Mouse (Mus musculus) liver, embryonic 16.5 days (tissue): ENCODE measurements around the gene Zfp326. TPM values are rescaled to one million over a fixed set of nuclear protein-coding genes. Genes with fewer than 3 reads are reported as not detected.

ENCODE experiments used
- ATAC-seq: fragments of 200-750 bp; cut with Nextera tagmentation; 2 replicates; pipeline ENCODE4 v1.8.0; 2017; ENCODE audit warnings: low read depth, mild to moderate bottlenecking, moderate number of reproducible peaks, moderate library complexity
- H3K27ac ChIP-seq: fragments of 300-500 bp; sonication (generic); 2 replicates; pipeline ENCODE4 v1.5.1; 2014; ENCODE audit warnings: mild to moderate bottlenecking, low read length
- H3K27me3 ChIP-seq: fragments of 300-500 bp; sonication (generic); 2 replicates; pipeline ENCODE4 v1.6.1; 2014; ENCODE audit warnings: low read depth, low read length, mixed read lengths; ENCODE audit not compliant: control insufficient read depth, insufficient read depth
- H3K36me3 ChIP-seq: fragments of 300-500 bp; sonication (generic); 2 replicates; pipeline ENCODE4 v1.6.1; 2014; ENCODE audit warnings: mild to moderate bottlenecking; ENCODE audit not compliant: control insufficient read depth, insufficient read depth
- H3K4me1 ChIP-seq: fragments of 300-500 bp; sonication (generic); 2 replicates; pipeline ENCODE4 v1.6.1; 2014; ENCODE audit warnings: low read depth, low read length, mixed read lengths; ENCODE audit not compliant: control insufficient read depth
- H3K4me2 ChIP-seq: fragments of 300-500 bp; sonication (generic); 2 replicates; pipeline ENCODE4 v1.6.1; 2014; ENCODE audit warnings: low read depth, low read length, mixed read lengths
- H3K4me3 ChIP-seq: fragments of 300-500 bp; sonication (generic); 2 replicates; pipeline ENCODE4 v1.5.1; 2014; ENCODE audit warnings: low read depth, mild to moderate bottlenecking, low read length
- H3K9ac ChIP-seq: fragments of 300-500 bp; sonication (generic); 2 replicates; pipeline ENCODE4 v1.6.1; 2014; ENCODE audit warnings: low read depth, low read length
- H3K9me3 ChIP-seq: fragments of 300-500 bp; sonication (generic); replicated peaks from 2 replicates; pipeline ENCODE4 v1.6.1; 2016; ENCODE audit warnings: low read length; ENCODE audit not compliant: control insufficient read depth
- WGBS: fragments of 180-500 bp; shearing (Covaris S2); extraction: QIAGEN DNeasy Blood & Tissue Kit; methylation state at CpG from one replicate; pipeline ENCODE4 v1.1.7; 2014; ENCODE audit not compliant: insufficient replicate concordance; 5-methylcytosine and 5-hydroxymethylcytosine counted together
- polyA plus RNA-seq: library from polyadenylated mRNA; unstranded; fragments of >200 nt; fragmentation: Nextera tagmentation; extraction: Ambion mirVana; gene quantifications from 2 replicates; pipeline ENCODE4 v1.2.1, GENCODE M21; 2015

Gene Zfp326
- polyA plus RNA-seq, 1 experiment from 2014 or later = 5.1 TPM

GRCm38 (mm10) chr5:105872176-105872575, 4.2 kb upstream of the Zfp326 start:
- Histone ChIP-seq H3K27me3 (peaks cover 4% of the 10 kb centered on the region; the same call in 1 of the 2 replicates), H3K9me3 (no peaks in the 10 kb centered on the region), H3K4me2 (no peak overlapping the region), H3K4me3 (no peak overlapping the region), H3K4me1 (peaks cover 17% of the 10 kb centered on the region), H3K27ac (no peak overlapping the region), H3K9ac (no peak overlapping the region), H3K36me3 (no peaks in the 10 kb centered on the region)
- ATAC-seq = no peak
- 54% methylated on average over 8 of the region's 8 CpGs for WGBS

- H3K4me1 ChIP-seq = peaks cover 17% of the 10 kb centered on the region
- no peak overlapping the region for H3K27ac ChIP-seq
- no peak for ATAC-seq
- H3K27me3 ChIP-seq = peaks cover 4% of the 10 kb centered on the region; the same call in 1 of the 2 replicates
- H3K36me3 ChIP-seq = no peaks in the 10 kb centered on the region
- no peak overlapping the region for H3K4me2 ChIP-seq
- H3K9ac ChIP-seq = no peak overlapping the region
- no peak overlapping the region for H3K4me3 ChIP-seq
- no peaks in the 10 kb centered on the region for H3K9me3 ChIP-seq
- WGBS = 35% methylated on average over 7 of the region's 7 CpGs
Observed at GRCm38 (mm10) chr5:105872916-105873315, 3.4 kb upstream of the Zfp326 start.

GRCm38 (mm10) chr5:105873774-105874173, 2.6 kb upstream of the Zfp326 start:
- peaks cover 20% of the 10 kb centered on the region for H3K4me1 ChIP-seq
- peaks cover 4% of the 10 kb centered on the region; the same call in 1 of the 2 replicates for H3K27me3 ChIP-seq
- H3K27ac ChIP-seq = no peak overlapping the region
- WGBS = 48% methylated on average over 3 of the region's 3 CpGs
- H3K4me3 ChIP-seq = no peak overlapping the region
- H3K4me2 ChIP-seq = no peak overlapping the region
- no peaks in the 10 kb centered on the region for H3K36me3 ChIP-seq
- no peaks in the 10 kb centered on the region for H3K9me3 ChIP-seq
- no peak for ATAC-seq
- H3K9ac ChIP-seq = no peak overlapping the region

- H3K4me2 ChIP-seq = no peak overlapping the region
- no peak for ATAC-seq
- peaks cover 20% of the 10 kb centered on the region for H3K4me1 ChIP-seq
Observed at GRCm38 (mm10) chr5:105874476-105874875, 1.9 kb upstream of the Zfp326 start.

GRCm38 (mm10) chr5:105876925-105877774, 785 bp downstream of the Zfp326 start:
- Histone ChIP-seq H3K36me3 (no peaks in the 10 kb centered on the region), H3K9ac (peak overlapping the region; percentile 82), H3K4me2 (peak overlapping the region; percentile 93), H3K9me3 (no peaks in the 10 kb centered on the region), H3K4me1 (peaks cover 20% of the 10 kb centered on the region), H3K27me3 (peaks cover 4% of the 10 kb centered on the region; the same call in 1 of the 2 replicates), H3K27ac (peak overlapping the region; percentile 67), H3K4me3 (peak overlapping the region; percentile 79)
- WGBS = under 1% methylated on average over 46 of the region's 46 CpGs
- peak; percentile 46 for ATAC-seq

More at GRCm38 (mm10) chr5:105874476-105874875, 1.9 kb upstream of the Zfp326 start:
- Histone ChIP-seq H3K9me3 (no peaks in the 10 kb centered on the region), H3K36me3 (no peaks in the 10 kb centered on the region), H3K4me3 (no peak overlapping the region), H3K9ac (no peak overlapping the region), H3K27me3 (peaks cover 4% of the 10 kb centered on the region; the same call in 1 of the 2 replicates), H3K27ac (no peak overlapping the region)
- WGBS = 87% methylated on average over 11 of the region's 11 CpGs

GRCm38 (mm10) chr5:105887317-105887716, 11.0 kb downstream of the Zfp326 start:
- H3K9ac ChIP-seq = no peak overlapping the region
- H3K36me3 ChIP-seq = peaks cover 2% of the 10 kb centered on the region
- no peak overlapping the region for H3K27ac ChIP-seq
- no peaks in the 10 kb centered on the region for H3K27me3 ChIP-seq
- H3K4me3 ChIP-seq = no peak overlapping the region
- no peaks in the 10 kb centered on the region for H3K9me3 ChIP-seq
- no peak overlapping the region for H3K4me2 ChIP-seq
- ATAC-seq = no peak
- H3K4me1 ChIP-seq = no peaks in the 10 kb centered on the region
- 46% methylated on average over 4 of the region's 4 CpGs for WGBS

- Histone ChIP-seq H3K9me3 (no peaks in the 10 kb centered on the region), H3K27ac (no peak overlapping the region), H3K4me2 (no peak overlapping the region), H3K4me1 (no peaks in the 10 kb centered on the region), H3K4me3 (no peak overlapping the region), H3K36me3 (peaks cover 5% of the 10 kb centered on the region), H3K9ac (no peak overlapping the region), H3K27me3 (no peaks in the 10 kb centered on the region)
- WGBS = 71% methylated on average over 4 of the region's 4 CpGs
- no peak for ATAC-seq
Observed at GRCm38 (mm10) chr5:105898161-105898560, 21.8 kb downstream of the Zfp326 start.

- Histone ChIP-seq H3K36me3 (peaks cover 6% of the 10 kb centered on the region), H3K27ac (no peak overlapping the region), H3K4me3 (no peak overlapping the region), H3K4me1 (no peaks in the 10 kb centered on the region), H3K27me3 (no peaks in the 10 kb centered on the region), H3K9me3 (no peaks in the 10 kb centered on the region), H3K9ac (no peak overlapping the region), H3K4me2 (no peak overlapping the region)
- WGBS = 64% methylated on average over 5 of the region's 5 CpGs
- no peak for ATAC-seq
Observed at GRCm38 (mm10) chr5:105909209-105909608, 32.8 kb downstream of the Zfp326 start.

- Histone ChIP-seq H3K4me3 (no peak overlapping the region), H3K9me3 (no peaks in the 10 kb centered on the region), H3K27ac (no peak overlapping the region), H3K4me2 (no peak overlapping the region), H3K27me3 (no peaks in the 10 kb centered on the region), H3K9ac (no peak overlapping the region), H3K4me1 (no peaks in the 10 kb centered on the region), H3K36me3 (peaks cover 6% of the 10 kb centered on the region)
- no peak for ATAC-seq
- WGBS = 77% methylated on average over 3 of the region's 3 CpGs
Observed at GRCm38 (mm10) chr5:105909671-105910070, 33.3 kb downstream of the Zfp326 start.
